Mouse (Mus musculus) gastrocnemius, postnatal 14 days (tissue): ENCODE measurements around the gene Psapl1. TPM values are rescaled to one million over a fixed set of nuclear protein-coding genes. Genes with fewer than 3 reads are reported as not detected.

Experiments
- DNase-seq: peaks from one replicate; pipeline ENCODE4 v3.0.0; 2021; ENCODE audit warnings: mixed read lengths
- intact Hi-C: fragments of 180-260 bp; cut with DNase I; formaldehyde crosslinking; loops from one replicate; pipeline ENCODE4 v1.15.1; 2025; ENCODE audit warnings: low total_unique reads
- long read RNA-seq, 2 experiments: library from polyadenylated mRNA; stranded (forward); transcript quantifications; one replicate each; pipeline ENCODE4 v2.0.0; 2021
- total RNA-seq, 2 experiments: library from RNA; stranded (reverse); gene quantifications; 2 replicates each; pipeline ENCODE4 v1.2.3; 2021

The Psapl1 gene
- total RNA-seq = not detected
- long read RNA-seq, experiment 1 = 0 reads
- long read RNA-seq, experiment 2 = 0 reads

GRCm38 (mm10) chr5:36203916-36204315 lies at the start of gene Psapl1:
Gene Psapl1 (plus strand): TSS chr5:36204021.
- DNase-seq = peak; percentile 54
- intact Hi-C loops = no loop called here

DNA sequence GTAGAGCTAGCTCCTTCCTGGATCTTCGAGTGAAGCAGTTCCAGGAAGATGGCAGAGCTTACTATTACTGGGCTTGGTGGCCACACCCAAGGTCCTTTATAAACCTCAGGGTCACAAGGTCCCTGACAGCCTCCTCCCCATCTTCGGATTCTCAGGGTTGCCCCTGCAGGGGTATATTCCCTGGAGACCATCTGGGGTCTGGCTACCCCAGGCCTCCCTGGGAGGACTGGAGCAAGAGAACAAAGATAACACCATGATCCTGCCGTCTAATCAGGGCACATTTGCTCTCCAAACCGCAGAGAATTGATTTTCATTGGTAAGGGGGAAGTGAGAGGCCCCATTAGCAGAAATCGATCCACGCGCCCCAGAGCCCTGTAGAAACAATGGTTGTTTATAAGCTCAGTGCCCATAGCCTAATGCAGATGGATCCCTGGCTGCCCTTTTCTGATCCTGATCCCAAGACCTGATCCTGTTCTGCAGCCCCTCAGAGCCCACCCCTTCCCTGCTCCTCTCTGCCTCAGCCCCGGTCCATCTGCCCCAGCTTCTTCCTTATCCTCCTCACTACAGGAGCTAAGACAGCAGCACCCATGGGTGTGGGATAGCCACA lies 48.8 kb upstream of the Psapl1 start:
- DNase-seq = no peak
- intact Hi-C loops = loop anchor here (10.0 kb wide), 1 partner anchor 140 kb away; no protein-coding TSS in a partner anchor

- intact Hi-C loops = no loop called here
- DNase-seq = peak; percentile 16
These were observed 38.2 kb upstream of the Psapl1 start for GRCm38 (mm10) chr5:36165424-36166302.

DNA sequence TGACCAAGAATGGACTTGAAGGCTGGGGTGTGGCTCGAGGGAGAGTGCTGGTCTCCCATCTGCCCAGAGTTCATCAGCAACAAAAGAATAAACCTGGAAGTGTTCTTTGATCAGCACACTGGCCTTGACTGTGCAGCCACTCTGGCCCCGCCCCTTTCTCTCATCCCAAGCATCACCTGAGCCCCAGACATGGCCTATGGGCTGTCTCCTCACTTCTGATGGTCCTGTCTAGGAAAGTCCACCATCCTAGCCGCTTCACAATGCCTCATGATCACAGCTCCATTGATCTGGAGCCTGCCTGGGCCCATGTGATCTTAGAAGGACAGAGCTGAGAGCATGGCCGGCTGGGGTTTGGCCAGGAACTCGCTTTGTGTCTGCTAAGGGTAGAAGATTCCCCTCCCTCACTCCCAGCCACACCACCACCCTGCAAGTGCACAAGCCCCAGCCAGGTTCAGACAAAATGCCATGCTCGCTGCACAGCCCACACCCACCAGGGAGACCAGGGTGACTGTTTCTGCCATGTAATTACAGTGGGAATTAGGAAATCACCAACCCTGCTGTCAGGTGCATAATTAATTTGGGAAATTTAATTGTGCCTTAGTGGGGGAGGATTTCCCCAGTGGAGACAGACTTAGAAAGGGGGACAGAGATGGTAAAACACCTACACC lies 37.3 kb upstream of the Psapl1 start:
- DNase-seq = no peak
- intact Hi-C loops = no loop called here

DNA sequence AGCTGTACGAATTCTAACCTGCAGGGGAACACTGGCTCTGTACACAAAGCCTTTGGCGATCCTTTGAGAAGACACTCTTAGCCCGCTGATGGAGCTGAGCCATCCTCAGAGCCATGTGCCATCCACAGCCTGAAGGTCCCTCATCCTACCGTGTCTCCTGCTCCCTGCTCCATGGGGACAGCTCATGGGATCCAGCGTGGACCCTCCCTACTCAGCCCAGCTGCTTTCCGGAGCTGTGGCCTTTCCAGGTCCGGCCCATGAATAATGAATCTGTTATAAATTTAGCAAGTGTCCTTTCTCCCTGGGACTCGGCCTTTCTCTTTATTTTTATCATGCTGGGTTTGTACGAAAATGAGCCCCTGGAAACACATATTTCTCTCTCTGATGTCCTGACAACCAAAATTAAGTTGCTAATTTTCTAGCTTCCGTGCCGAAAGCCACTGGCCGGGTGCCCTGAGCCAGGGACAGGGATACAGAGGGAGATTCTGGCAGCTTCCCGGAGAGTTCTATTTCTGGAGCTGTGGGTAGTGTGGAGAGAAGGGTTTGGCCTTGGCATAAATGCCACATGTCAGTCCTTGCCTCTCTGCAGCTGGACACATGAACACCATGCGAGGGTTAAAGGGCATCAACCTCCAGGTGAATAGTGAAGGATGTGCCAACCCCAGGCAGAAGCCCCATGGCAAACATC lies 34.7 kb upstream of the Psapl1 start:
- intact Hi-C loops = no loop called here

GRCm38 (mm10) chr5:36174569-36175115 lies 29.2 kb upstream of the Psapl1 start:
- DNase-seq = no peak
- intact Hi-C loops = no loop called here

More for the DNA sequence above, 34.7 kb upstream of the Psapl1 start:
- peak; percentile 62 for DNase-seq

- intact Hi-C loops = no loop called here
- DNase-seq = no peak
These were observed 27.4 kb upstream of the Psapl1 start for GRCm38 (mm10) chr5:36176409-36176808.

DNA sequence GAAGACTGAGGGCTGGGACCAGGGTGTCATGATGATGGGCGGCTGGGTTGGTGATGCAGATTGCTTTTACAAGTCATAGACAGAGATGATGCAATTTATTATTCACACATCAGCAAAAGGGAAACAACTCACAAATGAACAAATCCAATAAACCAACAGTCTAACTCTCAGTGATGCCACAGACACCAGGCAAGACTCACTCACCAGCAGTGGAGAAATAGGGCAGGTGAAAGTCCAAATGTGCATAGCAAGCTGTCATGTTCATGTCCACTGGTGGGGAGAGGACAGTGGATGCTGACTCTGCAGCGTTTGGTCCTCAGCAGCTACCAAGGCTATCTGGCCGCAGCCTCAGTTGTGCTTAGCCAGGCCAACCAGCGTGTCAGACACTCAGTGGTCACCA lies 26.9 kb upstream of the Psapl1 start:
- no peak for DNase-seq
- intact Hi-C loops = no loop called here

- no peak for DNase-seq
- intact Hi-C loops = no loop called here
These were observed 25.6 kb upstream of the Psapl1 start for GRCm38 (mm10) chr5:36178215-36178614.

- DNase-seq = no peak
- intact Hi-C loops = no loop called here
These were observed 25.0 kb upstream of the Psapl1 start for GRCm38 (mm10) chr5:36178785-36179184.

GRCm38 (mm10) chr5:36179708-36180107 lies 24.1 kb upstream of the Psapl1 start:
- intact Hi-C loops = no loop called here

GRCm38 (mm10) chr5:36182326-36182725 lies 21.5 kb upstream of the Psapl1 start:
- no peak for DNase-seq
- intact Hi-C loops = no loop called here

More at GRCm38 (mm10) chr5:36179708-36180107, 24.1 kb upstream of the Psapl1 start:
- no peak for DNase-seq

DNA sequence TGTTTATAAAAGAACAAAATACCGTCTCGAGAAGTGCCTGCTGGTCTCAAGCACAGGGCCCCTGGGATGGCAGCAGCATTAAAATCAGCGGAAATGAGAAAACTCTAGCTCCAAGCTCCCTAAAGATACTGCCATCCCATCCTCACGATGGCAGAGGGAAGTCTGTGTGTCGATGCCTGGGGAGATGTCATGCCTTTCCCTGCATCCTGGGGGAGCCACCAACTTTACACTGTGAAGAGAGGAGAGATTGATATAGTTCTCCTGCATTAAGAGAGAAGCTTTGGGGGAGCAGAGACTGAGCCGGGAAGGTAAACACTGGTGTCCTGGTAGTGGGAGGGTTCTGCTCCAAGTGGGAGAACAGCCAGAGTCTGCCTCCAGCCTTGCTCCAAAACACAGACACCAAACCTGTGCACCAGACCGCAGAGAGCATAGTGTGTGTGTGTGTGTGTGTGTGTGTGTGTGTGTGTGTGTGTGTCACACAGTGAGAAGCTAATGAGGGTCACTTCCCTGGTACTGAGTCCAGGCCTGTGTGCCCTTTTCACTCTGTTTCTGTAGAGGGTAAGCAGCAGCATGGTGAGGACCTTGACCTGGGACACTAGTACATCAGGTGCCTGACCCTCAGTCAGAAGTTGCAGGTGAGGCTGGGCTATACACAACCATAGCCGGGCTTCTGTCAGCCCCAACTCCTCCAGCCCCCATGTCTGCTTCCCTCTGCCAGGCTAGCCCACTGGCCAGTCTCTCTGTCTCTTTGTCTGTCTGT lies 17.3 kb upstream of the Psapl1 start:
- intact Hi-C loops = no loop called here
- no peak for DNase-seq

GRCm38 (mm10) chr5:36188310-36188709 lies 15.5 kb upstream of the Psapl1 start:
- intact Hi-C loops = no loop called here
- DNase-seq = peak; percentile 75

DNA sequence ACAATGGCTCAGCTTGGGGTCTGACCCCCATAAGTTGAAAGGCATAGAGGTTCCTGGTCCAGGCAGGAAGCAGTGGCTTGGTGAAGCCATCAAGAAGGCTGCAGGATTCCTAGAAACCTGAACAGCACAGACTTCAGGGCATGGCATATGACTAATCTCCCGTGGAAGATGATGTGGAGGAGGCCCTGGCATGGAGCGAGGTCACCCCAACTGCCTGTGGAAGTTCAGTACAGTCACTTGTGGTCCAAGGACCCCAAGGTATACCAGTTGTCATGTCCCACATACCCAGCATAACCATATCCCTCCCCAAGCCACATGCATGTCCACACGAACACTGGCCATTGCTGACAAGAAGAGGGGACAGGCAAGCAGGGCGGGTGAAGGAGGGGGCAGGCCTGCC lies 12.5 kb upstream of the Psapl1 start:
- intact Hi-C loops = no loop called here
- no peak for DNase-seq

DNA sequence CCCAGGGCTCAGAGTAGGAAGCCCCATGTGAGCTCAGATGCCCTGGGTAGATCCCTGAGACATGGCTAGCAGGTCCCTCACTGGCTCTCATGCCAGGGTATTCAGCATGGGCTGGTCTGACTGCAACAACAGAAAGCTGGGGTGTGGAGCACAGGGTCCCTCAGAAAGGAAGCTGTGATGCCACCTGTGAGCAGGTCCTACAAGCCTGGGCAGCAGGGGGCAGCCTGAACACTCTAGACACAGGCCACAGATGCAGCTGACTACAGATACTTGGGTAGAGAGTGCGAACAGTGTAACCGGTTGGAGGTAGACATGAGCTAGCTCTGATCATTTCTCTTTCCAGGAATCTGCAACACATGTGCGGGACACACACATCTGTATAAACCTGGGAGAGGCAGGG lies 11.9 kb upstream of the Psapl1 start:
- intact Hi-C loops = no loop called here
- no peak for DNase-seq

GRCm38 (mm10) chr5:36192677-36193076 lies 11.1 kb upstream of the Psapl1 start:
- intact Hi-C loops = no loop called here
- DNase-seq = peak; percentile 53

DNA sequence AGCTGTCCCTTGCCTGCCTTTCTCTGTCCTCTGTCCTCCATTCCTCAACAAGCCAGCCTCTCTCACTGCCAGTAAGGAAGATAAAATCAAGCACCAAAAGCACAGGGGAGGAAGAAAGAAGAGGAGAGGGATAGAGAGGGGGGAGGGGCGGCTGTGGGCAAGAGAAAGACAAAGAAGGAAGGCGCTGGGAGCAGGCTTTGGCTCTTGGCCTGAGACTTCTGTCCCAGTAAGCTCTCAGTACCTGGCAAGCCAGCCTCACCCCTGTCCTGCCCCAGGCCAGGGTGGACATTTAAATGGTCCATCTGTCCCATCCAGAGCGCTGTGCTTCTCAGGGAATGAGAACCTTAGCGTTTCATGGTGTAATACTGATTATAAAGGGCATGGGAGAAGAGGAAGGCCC lies 9.2 kb upstream of the Psapl1 start:
- DNase-seq = no peak
- intact Hi-C loops = no loop called here

GRCm38 (mm10) chr5:36195436-36195835 lies 8.4 kb upstream of the Psapl1 start:
- DNase-seq = no peak
- intact Hi-C loops = no loop called here
